Mouse (Mus musculus) left cerebral cortex, adult 11 months (tissue): Measurements from ENCODE around the gene 2310022A10Rik.

ENCODE experiments used
- DNase-seq: peaks from one replicate; pipeline ENCODE4 v3.0.0; 2022; ENCODE audit warnings: low spot score

Gene 2310022A10Rik

GRCm38 (mm10) chr7:27591266-27592216 lies 38.5 kb downstream of the 2310022A10Rik start, which contains the start of gene Akt2:
Gene Akt2 (plus strand): TSS chr7:27591552.
- DNase-seq = peak; percentile 91

- DNase-seq = no peak
These were observed 39.3 kb downstream of the 2310022A10Rik start for GRCm38 (mm10) chr7:27592217-27592929.

- DNase-seq = no peak
These were observed 40.1 kb downstream of the 2310022A10Rik start for GRCm38 (mm10) chr7:27592934-27593645.

- no peak for DNase-seq
These were observed 43.8 kb downstream of the 2310022A10Rik start for GRCm38 (mm10) chr7:27596586-27597503.

- no peak for DNase-seq
These were observed 45.0 kb downstream of the 2310022A10Rik start for GRCm38 (mm10) chr7:27598053-27598452.

GRCm38 (mm10) chr7:27601628-27602027 lies 48.6 kb downstream of the 2310022A10Rik start:
- peak; percentile 75 for DNase-seq

DNA sequence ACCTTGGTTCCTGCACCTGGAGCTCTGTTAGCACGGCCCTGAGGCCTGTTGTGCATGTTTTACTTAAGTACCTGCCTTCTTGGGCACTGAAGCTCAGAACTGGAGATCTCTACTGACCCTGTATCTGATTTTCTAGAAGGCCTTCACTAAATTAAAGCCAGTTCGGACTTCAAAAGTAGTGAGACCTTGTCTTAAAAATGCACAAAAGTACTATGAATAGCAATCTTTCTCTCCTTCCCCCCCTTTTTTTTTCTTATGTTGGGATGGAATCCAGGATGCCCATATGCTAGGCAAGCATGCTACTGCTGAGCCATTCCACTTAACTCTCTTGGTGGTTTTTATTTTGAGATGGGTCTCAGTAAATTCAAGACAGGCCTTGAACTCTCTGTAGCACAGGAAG lies 49.1 kb downstream of the 2310022A10Rik start:
- DNase-seq = no peak

DNA sequence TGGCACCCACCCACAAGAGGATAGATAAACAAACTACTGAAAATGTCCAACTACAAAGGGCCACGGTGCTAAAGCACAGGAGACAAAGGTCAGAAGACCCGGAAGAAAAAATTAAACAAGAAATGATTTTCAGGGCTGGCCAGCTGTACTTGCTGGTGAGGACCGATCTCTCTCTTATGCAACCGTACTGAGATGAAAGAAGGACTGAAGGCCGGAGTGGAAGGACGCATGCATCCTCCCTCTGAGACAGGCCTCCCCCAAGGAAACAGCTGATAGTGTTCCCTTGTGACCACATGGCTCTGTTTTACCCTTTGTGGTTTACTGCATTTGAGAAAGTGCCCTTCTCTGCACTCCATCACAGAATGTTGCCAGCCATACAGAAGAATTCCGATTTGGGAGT lies 49.8 kb downstream of the 2310022A10Rik start:
- no peak for DNase-seq

GRCm38 (mm10) chr7:27604661-27605348 lies 51.8 kb downstream of the 2310022A10Rik start:
- DNase-seq = no peak

DNA sequence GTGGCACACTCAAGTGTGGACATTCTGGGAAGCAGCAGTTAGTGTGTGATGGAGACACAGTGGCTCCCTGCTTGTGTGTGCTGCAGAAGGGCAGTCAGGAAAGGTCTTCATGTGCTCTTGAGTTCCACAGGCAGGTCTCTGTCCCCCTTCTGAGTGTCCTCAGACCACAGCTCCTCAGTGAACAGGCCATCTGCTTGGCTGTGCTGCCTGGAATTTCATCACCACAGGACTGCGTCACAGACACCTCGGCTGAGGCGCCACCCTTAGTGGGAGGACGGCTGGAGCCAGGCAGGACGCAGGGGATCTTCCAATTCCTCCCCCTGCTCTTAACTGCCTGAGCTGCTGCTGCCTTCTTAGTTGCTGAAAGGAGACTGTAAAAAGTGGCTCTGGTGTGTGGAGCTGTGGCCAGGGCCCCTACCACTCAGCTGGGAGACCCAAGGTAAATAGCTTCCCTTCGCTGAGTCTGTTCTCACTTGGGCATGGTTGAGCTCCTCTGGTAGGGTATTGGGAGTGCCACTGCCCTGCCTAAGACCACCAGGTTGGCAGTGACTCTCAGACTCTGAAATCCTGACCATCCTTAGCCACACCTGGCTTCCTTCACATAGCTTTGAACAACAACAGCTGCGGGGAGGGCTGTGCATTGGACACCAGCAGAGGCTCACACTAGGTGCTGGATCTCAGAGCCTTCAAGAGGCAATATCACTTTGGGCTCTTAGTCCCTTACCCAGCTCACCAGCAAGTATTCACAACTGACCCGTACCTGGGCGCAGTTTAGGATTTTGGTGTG lies 52.7 kb downstream of the 2310022A10Rik start:
- DNase-seq = no peak

DNA sequence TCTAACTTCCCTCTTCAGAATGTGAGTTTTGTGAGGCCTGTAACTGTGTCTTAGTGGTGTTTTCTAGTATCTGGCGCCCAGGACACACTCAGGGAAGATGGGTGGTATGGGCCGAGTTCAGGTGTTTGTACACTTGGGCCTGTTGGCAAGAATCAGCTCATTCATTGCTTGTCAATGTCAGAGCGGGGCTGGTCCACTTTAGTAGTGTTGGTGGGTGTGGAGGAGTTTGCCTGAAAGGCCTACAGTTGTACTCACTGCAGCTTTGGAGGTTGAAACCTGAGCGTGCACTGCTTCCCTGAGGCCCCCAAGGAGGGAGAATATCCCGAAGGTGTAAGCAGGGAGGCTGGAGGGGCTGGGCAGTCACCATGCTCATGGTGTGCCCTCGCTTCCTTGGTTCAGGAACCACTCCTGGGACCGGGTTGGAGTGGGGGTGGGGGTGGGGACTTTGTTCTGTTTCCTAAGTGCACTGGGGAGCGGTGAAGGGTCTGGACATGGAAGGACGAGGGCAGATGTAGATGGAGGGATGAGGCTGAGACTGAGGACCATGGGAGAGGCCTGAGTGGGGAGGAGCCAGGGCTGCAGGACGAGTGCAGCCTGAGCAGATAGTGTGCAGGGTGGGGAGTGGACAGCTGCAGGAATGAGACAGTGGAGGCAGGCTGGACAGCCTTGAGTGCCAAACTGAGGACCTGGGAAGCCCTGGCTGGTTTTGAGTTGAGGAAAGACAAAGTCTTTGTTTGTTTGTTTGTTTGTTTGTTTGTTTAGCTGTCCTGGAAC lies 53.6 kb downstream of the 2310022A10Rik start:
- DNase-seq = no peak

DNA sequence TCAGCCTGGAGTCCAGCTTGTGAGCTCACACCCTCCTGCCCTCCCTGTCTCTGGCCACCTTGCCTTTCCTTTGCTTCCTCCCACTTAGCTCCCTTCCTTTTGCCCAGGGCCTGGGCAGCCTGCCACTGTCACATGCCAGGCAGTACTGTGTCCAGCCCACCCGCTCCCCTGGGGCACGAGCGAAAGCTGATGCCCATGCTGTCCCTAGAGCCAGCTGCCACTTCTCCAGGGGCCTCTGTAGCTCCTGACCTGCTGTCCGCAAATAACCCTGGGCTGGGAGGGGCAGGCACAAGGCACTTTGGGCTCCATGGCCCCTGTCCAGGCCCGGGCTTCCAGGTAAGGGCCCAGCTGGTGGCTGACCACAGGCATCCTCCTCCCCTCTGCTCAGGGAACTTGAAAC lies 54.5 kb downstream of the 2310022A10Rik start:
- no peak for DNase-seq

- no peak for DNase-seq
These were observed 55.1 kb downstream of the 2310022A10Rik start for GRCm38 (mm10) chr7:27608130-27608529.

DNA sequence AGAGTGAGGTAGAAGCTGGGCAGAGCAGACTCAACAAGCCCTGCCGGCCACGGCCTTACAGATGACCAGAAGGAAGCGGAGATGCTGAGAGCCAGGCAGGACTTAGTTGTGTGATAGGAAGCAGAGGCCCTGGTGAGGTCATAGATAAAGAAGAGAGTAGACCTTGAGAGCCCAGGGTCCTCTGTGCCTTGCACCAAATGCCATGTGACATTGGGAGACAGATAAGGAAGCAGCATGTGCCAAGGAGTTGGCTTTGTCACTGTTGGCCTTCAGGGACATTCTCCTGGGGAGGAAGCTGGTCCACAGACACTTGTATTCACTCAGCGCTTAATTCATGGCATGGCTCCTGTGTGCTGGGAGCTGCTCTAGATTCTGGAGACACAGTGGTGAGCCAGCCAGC lies 56.3 kb downstream of the 2310022A10Rik start:
- no peak for DNase-seq

DNA sequence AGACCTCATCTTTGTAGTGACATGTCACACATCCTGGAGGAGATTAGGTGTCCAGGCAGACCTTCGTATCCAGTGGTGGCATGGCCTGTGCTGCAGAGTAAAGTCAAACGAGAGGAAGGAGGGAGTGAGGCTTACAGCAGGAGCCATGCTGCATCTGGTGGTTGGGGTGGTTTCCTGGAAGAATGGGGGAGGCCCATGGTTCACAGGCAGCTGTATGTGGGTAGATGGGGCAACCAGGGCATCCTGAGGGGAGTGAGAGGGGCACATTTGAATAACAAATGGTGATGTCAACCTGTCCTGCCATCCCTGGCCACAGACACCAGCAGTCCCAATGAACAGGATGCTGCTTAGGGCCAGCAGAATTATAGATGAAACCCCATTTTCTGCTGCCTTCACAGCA lies 56.7 kb downstream of the 2310022A10Rik start:
- no peak for DNase-seq

DNA sequence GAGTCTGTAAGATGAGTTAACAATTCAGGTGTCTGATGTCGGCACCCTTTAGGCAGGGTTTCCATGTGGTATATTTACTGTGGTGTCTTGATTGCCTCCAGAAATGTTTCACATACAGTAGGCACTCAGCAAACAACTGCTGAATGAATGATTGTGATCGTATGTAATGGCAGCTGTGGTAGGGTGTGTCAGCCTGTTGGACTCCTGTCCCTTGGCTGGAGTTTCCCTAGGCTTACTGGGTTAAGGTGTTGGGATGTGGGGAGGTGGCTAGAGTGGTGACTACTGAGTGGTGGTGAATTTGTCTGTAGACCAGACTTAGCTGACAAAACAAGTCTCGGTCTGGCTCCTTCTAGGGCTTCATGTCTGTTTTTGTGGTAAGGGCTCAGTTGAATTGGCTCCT lies 57.3 kb downstream of the 2310022A10Rik start:
- DNase-seq = no peak

DNA sequence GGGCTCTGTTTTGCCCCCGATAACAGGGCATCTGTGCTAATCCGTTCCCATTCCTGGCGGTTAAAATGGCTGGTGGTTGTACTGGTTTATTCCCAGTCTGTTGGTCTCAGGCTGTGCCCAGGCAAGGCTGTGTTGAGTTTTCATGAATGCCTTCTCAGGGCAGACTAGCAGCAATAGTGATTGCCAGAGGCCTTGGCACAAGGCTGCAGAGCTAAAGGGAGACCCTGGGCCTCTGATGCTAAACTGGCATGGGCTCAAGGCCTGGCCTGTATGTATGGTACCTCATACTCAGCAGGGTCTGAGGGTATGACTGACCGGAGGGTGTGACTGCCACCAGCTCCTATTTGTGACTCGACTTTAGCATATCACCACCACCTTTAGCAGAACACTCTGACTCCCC lies 57.8 kb downstream of the 2310022A10Rik start:
- no peak for DNase-seq

GRCm38 (mm10) chr7:27612940-27613339 lies 59.9 kb downstream of the 2310022A10Rik start:
- no peak for DNase-seq
